Mouse (Mus musculus): ENCODE data around the gene Cfap206. TPM values are rescaled to one million over a fixed set of nuclear protein-coding genes. Genes with fewer than 3 reads are reported as not detected.

Cfap206 gene
- total and polyA plus RNA-seq, 2 experiments from 2014 or later, result 2.9 to 7.0 TPM

DNA sequence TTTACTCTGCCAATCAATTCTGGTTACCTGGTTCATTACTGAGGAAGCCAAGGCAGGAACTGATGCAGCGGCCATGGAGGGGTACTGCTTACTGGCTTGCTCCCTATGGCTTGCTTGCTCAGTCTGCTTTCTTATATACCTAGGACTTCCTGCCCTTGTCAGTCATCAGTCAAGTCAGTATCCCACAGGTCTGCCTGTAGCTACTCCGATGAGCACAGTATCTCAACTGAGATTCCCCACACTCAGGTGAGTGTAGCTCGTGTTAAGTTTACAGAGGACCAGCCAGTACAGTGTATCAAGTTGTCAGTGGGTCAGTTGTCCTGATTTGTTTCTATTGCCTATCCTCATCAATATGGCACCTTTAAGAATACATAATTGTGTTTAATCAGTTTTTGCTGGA lies 89.3 kb downstream of the Cfap206 start:
- Histone ChIP-seq H3K9ac (replicated peaks; ENCODE audit: low read length, poor library complexity, severe bottlenecking) (no peak overlapping the region), H3K36me3 (ENCODE audit: insufficient read depth, low read length) (peaks cover 22% of the 10 kb centered on the region), H3K4me1 (ENCODE audit: insufficient read depth, low read length) (no peaks in the 10 kb centered on the region), H3K4me2 (ENCODE audit: low read depth, low read length, poor library complexity, severe bottlenecking) (no peak overlapping the region), H3K27me3 (ENCODE audit: insufficient read depth, low read length) (no peaks in the 10 kb centered on the region), H3K9me3 (ENCODE audit: low read length) (no peaks in the 10 kb centered on the region; the same call in 1 of the 2 replicates), H3K27ac (ENCODE audit: low read depth, low read length) (no peak overlapping the region), H3K4me3 (ENCODE audit: low read depth, low read length) (no peak overlapping the region)
- DNase-seq (ENCODE audit: low spot score), result no peak
- no peak for ATAC-seq (ENCODE audit: low FRiP score)
- WGBS, result 92% methylated on average over 3 of the region's 3 CpGs
- no peak for TF ChIP-seq CTCF (IDR thresholded peaks at IDR 0.05)

DNA sequence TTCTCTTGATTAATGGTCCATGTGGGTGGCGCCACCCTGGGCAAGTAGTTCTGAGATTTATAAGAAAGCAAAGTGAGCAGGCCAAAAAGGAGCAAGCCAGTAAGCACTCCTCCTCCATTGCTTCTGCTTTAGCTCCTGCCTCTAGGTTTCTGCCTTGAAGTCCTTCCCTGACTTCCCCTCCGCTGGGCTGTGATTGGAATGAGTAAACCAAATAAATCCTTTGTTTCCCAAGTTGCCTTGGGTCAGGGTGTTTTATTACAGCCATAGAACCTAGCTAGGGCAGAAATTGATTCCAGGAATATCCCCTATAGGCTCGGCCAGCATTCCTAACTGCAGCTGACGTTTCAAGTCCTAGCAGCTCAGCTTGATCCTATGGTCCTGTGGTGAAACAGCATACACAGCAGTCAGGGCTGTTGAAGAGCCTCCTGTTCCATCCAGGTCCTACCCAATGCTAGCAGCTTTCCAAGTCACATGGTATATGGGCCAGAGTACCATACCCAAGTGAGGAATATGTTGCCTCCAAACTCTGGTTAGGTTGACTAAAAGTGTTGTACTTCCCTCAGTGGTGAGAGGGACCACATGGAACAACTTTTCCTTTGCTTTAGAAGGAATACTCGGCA lies 90.2 kb downstream of the Cfap206 start:
- Histone ChIP-seq H3K36me3 (ENCODE audit: insufficient read depth, low read length) (peaks cover 19% of the 10 kb centered on the region), H3K4me1 (ENCODE audit: insufficient read depth, low read length) (no peaks in the 10 kb centered on the region), H3K27me3 (ENCODE audit: insufficient read depth, low read length) (no peaks in the 10 kb centered on the region), H3K4me2 (ENCODE audit: low read depth, low read length, poor library complexity, severe bottlenecking) (no peak overlapping the region), H3K27ac (ENCODE audit: low read depth, low read length) (no peak overlapping the region), H3K9me3 (ENCODE audit: low read length) (no peaks in the 10 kb centered on the region; the same call in 1 of the 2 replicates), H3K9ac (replicated peaks; ENCODE audit: low read length, poor library complexity, severe bottlenecking) (no peak overlapping the region), H3K4me3 (ENCODE audit: low read depth, low read length) (no peak overlapping the region)
- 90% methylated on average over 5 of the region's 5 CpGs for WGBS
- no peak for TF ChIP-seq CTCF (IDR thresholded peaks at IDR 0.05)
- ATAC-seq (ENCODE audit: low FRiP score) (no peak), DNase-seq (ENCODE audit: low spot score) (no peak)

Other genes with a start within 250 kb of the Cfap206 start
- gene Akirin2, start 179.3 kb downstream of the Cfap206 start, total RNA-seq (2014; rRNA removed), result 103 and 124 TPM in 2 replicates
- 69.1 and 85.7 TPM in 2 replicates for gene Akirin2, start 179.3 kb downstream of the Cfap206 start, polyA plus RNA-seq (2015; fragmentation: Nextera tagmentation; extraction: Ambion mirVana)
- gene Orc3, start 115.3 kb downstream of the Cfap206 start, total RNA-seq (2014; rRNA removed), result 57.2 and 76.1 TPM in 2 replicates
- gene Orc3, start 115.3 kb downstream of the Cfap206 start, polyA plus RNA-seq (2015; fragmentation: Nextera tagmentation; extraction: Ambion mirVana), result 61.3 and 65.0 TPM in 2 replicates
- 24.1 and 26.7 TPM in 2 replicates for gene Rars2, start 115.2 kb downstream of the Cfap206 start, total RNA-seq (2014; rRNA removed)
- gene Rars2, start 115.2 kb downstream of the Cfap206 start, polyA plus RNA-seq (2015; fragmentation: Nextera tagmentation; extraction: Ambion mirVana), result 43.0 and 44.9 TPM in 2 replicates
- gene Slc35a1, start 42.8 kb downstream of the Cfap206 start, total RNA-seq (2014; rRNA removed), result 19.8 and 22.2 TPM in 2 replicates
- 32.9 and 35.7 TPM in 2 replicates for gene Slc35a1, start 42.8 kb downstream of the Cfap206 start, polyA plus RNA-seq (2015; fragmentation: Nextera tagmentation; extraction: Ambion mirVana)
- not detected in 2 replicates for gene Gm136, start 26.1 kb upstream of the Cfap206 start, total RNA-seq (2014; rRNA removed)
- gene Gm136, start 26.1 kb upstream of the Cfap206 start, polyA plus RNA-seq (2015; fragmentation: Nextera tagmentation; extraction: Ambion mirVana), result 0.11 TPM in 1 of 2 replicates, not detected in the other
- gene Smim8, start 48.2 kb upstream of the Cfap206 start, total RNA-seq (2014; rRNA removed), result 9.9 and 15.3 TPM in 2 replicates
- gene Smim8, start 48.2 kb upstream of the Cfap206 start, polyA plus RNA-seq (2015; fragmentation: Nextera tagmentation; extraction: Ambion mirVana), result 48.8 and 52.3 TPM in 2 replicates
- 36.5 and 42.4 TPM in 2 replicates for gene Zfp292, start 152.8 kb upstream of the Cfap206 start, total RNA-seq (2014; rRNA removed)
- 15.9 and 18.9 TPM in 2 replicates for gene Zfp292, start 152.8 kb upstream of the Cfap206 start, polyA plus RNA-seq (2015; fragmentation: Nextera tagmentation; extraction: Ambion mirVana)
- not detected in 2 replicates for gene Cga, start 163.6 kb upstream of the Cfap206 start, total RNA-seq (2014; rRNA removed)
- gene Cga, start 163.6 kb upstream of the Cfap206 start, polyA plus RNA-seq (2015; fragmentation: Nextera tagmentation; extraction: Ambion mirVana), result 0.26 TPM in 1 of 2 replicates, not detected in the other

Data from midbrain, postnatal 0 days (tissue).